Mouse (Mus musculus) embryonic fibroblast, embryonic 13.5 days (primary cell): Measurements from ENCODE around the gene Phb2.

ENCODE experiments used
- CTCF ChIP-seq: IDR thresholded peaks from 2 replicates; pipeline ENCODE4 v1.5.1; 2011; ENCODE audit warnings: mild to moderate bottlenecking, control low read depth, low read length, moderate library complexity, borderline replicate concordance; ENCODE audit not compliant: insufficient read depth
- POLR2A ChIP-seq: IDR thresholded peaks from 2 replicates; pipeline ENCODE4 v1.6.1; 2011; ENCODE audit warnings: low read depth, mild to moderate bottlenecking, control low read depth, low read length, moderate library complexity

- TF ChIP-seq POLR2A (no peak), CTCF (no peak)
These were observed 29.7 kb downstream of the Phb2 start for GRCm38 (mm10) chr6:124741842-124742241.
